Mouse (Mus musculus): ENCODE data around the gene Spata6. TPM values are rescaled to one million over a fixed set of nuclear protein-coding genes. Genes with fewer than 3 reads are reported as not detected.

The Spata6 gene
- total RNA-seq (2021), result 1 to 10 TPM; 4.5 to 5.1 TPM
- long read RNA-seq, experiment 1, partial matches to known transcripts, result 0 of 1 reads
- long read RNA-seq, experiment 1, other reads (novel, unspliced or antisense), result 1 of 1 reads
- long read RNA-seq, experiment 2, partial matches to known transcripts, result 0 of 3 reads
- long read RNA-seq, experiment 2, other reads (novel, unspliced or antisense), result 2 of 3 reads

DNA sequence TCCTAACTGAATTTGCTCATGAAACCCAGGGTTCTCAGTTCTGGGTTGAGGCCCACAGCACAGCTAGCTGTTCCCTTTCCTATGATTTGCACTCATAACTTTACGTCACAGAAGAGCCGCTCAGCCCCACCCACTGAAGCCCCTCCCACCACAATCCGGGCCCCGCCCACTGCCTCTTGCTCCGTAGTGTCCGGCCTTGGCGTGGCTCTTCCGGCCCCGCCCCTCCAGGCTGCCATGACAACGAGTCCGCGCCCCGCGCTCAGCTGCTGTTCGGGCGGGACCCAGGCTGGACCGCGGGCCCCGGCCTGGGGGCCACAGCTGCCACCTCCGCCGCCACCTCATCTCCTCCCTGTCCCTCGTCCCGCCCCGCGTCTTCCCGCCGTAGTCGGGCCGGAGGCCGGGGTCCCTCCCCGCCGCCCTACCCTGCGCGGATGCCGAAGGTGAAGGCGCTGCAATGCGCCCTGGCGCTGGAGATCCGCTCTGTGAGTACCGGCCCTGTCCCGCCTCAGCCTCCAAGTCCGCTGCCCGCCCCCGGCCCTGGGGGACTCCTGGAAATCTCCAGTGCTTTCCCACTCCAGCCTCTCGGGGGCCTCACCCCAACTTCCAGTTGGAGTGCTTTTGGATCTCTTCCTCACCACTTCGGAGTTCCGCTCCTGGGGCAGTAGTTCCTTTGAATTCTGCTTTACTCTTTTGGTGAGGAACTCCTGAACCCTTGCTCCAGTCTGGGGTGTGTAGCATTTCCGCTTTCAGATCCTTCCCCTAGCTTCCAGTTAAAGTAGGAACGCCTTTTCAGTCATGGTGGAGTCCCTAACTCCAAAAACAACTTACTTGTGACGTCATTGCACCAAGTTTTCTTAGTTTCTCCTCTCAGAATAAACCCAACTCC, at the start of gene Spata6:
Gene Spata6, plus strand, starts transcription at position 209 of the 886 bp plus-strand sequence.
- Histone ChIP-seq H3K4me3 (peak within 1 kb of the TSS; percentile 65), H3K27ac (peak within 1 kb of the TSS; percentile 55; the same call in 1 of the 2 replicates)
- intact Hi-C loops (cut with DNase I), result no loop called here
- peak; percentile 55 to 59 for DNase-seq (ENCODE audit: extremely low spot score in 1 of 2, low spot score in 2 of 2)
- no peak for TF ChIP-seq CTCF (IDR thresholded peaks at IDR 0.05)

DNA sequence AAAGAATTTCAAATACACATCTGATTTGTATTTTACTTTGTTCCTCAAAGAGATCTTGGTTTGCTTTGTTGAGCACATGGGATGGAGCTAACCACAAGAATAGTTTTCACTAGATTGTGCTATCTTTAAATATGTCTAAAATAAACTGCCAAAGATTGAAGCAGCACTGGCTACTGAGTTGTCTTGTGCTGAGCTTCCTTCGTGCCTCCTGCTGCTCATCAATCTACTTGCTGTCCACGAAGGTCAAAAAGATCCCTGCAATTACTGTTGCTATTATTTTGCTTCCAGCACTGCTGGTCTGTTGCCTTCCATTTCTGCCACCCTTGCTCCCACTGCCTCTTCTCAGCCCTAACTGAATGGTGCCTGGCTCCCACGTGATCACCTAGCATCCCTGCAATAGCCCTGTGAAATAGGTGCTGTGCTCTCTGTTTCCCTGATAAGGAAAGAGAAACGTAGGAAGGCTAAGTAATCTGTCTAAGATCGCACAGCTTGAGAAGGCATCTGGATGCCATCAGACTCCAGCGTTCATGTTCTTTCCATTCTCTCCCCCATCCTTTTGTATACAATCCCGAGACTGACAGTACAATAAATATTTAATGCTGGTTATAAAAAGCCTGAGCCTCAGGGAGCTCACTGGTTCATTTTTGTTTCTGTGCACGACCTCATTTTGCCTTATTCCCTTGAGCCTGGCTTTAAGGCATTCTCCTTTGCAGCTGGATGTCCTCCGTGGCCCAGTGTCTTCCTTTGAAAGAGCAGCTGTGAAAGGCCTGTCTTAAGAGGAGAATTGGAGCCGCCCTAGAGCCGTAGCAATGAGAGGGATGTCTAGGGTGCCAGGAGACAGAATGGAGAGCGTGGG, 49.0 kb upstream of the Spata6 start:
- intact Hi-C loops (cut with DNase I), result no loop called here
- TF ChIP-seq CTCF (IDR thresholded peaks at IDR 0.05), result no peak
- Histone ChIP-seq H3K4me3 (no peak overlapping the region), H3K27ac (peak overlapping the region; percentile 32; the same call in 1 of the 2 replicates)
- DNase-seq (ENCODE audit: extremely low spot score in 1 of 2, low spot score in 2 of 2), result no peak

GRCm38 (mm10) chr4:111671440-111671839, 48.3 kb upstream of the Spata6 start:
- no peak for TF ChIP-seq CTCF (IDR thresholded peaks at IDR 0.05)
- intact Hi-C loops (cut with DNase I), result no loop called here
- DNase-seq (ENCODE audit: extremely low spot score in 1 of 2, low spot score in 2 of 2), result no peak
- no peak overlapping the region; the same call in 1 of the 2 replicates for H3K27ac ChIP-seq
- no peak overlapping the region for H3K4me3 ChIP-seq

DNA sequence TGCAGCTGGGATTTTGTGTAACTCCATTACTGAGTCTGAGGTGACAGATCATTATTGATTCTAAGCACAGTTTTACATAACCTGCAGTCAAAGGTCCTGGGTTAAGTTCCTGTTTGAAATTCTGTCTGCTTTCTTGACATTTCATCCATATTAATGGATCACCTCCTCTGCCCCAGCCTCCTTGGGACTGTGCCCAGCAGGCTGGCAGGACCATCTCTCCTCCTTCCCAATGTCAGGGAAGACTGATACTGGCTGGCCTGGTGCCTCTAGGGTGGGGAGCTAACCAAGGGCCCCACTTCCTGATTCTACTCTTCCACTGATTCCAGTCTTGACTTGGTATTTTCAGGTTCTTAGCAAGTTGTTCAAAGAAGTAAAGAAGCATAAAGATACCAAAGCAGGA, 45.9 kb upstream of the Spata6 start:
- Histone ChIP-seq H3K27ac (no peak overlapping the region), H3K4me3 (no peak overlapping the region)
- TF ChIP-seq CTCF (IDR thresholded peaks at IDR 0.05), result no peak
- no peak for DNase-seq (ENCODE audit: extremely low spot score in 1 of 2, low spot score in 2 of 2)
- intact Hi-C loops (cut with DNase I), result no loop called here

GRCm38 (mm10) chr4:111681926-111682325, 37.9 kb upstream of the Spata6 start:
- Histone ChIP-seq H3K27ac (no peak overlapping the region), H3K4me3 (no peak overlapping the region)
- no peak for DNase-seq (ENCODE audit: extremely low spot score in 1 of 2, low spot score in 2 of 2)
- no peak for TF ChIP-seq CTCF (IDR thresholded peaks at IDR 0.05)
- intact Hi-C loops (cut with DNase I), result no loop called here

GRCm38 (mm10) chr4:111682793-111683192, 37.0 kb upstream of the Spata6 start:
- intact Hi-C loops (cut with DNase I), result no loop called here
- H3K4me3 ChIP-seq, result no peak overlapping the region
- TF ChIP-seq CTCF (IDR thresholded peaks at IDR 0.05), result no peak

DNA sequence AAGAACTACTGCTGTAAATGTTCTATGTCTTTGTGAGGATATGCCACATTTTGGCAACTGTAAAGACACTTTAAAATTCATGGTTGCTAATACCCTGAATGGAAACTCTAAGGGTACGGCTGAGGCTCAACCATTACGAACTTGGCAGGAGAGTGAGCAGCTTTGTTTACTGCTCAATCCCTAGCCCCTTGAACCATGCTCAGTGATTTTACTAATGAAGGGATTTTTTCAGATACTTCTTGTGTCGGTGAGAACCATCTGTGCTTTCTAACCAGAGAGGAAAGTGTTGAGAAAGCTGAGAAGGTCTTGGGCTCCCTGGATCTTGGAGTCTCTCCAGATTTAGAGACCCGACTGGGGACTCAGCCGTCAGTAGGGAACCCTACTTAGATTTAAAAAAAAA, 35.9 kb upstream of the Spata6 start:
- no peak overlapping the region for H3K27ac ChIP-seq
- DNase-seq (ENCODE audit: extremely low spot score in 1 of 2, low spot score in 2 of 2), result no peak
- intact Hi-C loops (cut with DNase I), result no loop called here
- no peak overlapping the region for H3K4me3 ChIP-seq
- TF ChIP-seq CTCF (IDR thresholded peaks at IDR 0.05), result no peak

More at GRCm38 (mm10) chr4:111682793-111683192, 37.0 kb upstream of the Spata6 start:
- H3K27ac ChIP-seq, result no peak overlapping the region
- no peak for DNase-seq (ENCODE audit: extremely low spot score in 1 of 2, low spot score in 2 of 2)

GRCm38 (mm10) chr4:111685951-111686350, 33.8 kb upstream of the Spata6 start:
- Histone ChIP-seq H3K4me3 (no peak overlapping the region), H3K27ac (no peak overlapping the region)
- TF ChIP-seq CTCF (IDR thresholded peaks at IDR 0.05), result no peak
- intact Hi-C loops (cut with DNase I), result loop anchor here (2.0 to 5.0 kb wide), 2 partner anchors 1634 to 1657 kb away; no protein-coding TSS in a partner anchor
- no peak for DNase-seq (ENCODE audit: extremely low spot score in 1 of 2, low spot score in 2 of 2)

DNA sequence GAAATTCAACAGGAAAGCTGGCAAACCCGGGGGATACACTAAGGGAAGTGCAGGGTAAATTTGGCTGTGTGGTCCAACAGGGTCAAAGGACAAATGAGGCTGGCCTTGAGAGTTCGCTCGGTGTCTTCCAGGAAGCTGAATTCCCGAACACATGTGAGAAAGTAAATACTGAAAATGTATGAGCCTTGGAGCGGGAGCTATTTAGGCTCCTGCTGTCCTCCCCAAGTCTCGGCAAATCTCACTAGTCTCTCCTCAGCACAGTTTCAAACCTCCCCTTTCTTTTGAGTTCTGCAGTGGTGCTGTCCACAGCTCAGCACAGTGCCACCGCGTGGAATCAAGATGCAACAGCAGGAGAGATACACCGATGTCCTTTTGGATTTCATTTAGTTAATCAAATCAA, 32.8 kb upstream of the Spata6 start:
- no peak overlapping the region; the same call in 1 of the 2 replicates for H3K4me3 ChIP-seq
- intact Hi-C loops (cut with DNase I), result loop anchor here (2.0 to 5.0 kb wide), 2 partner anchors 1635 to 1658 kb away; no protein-coding TSS in a partner anchor
- peak; percentile 79 for TF ChIP-seq CTCF (IDR thresholded peaks at IDR 0.05)
- peak; percentile 47 to 51 for DNase-seq (ENCODE audit: extremely low spot score in 1 of 2, low spot score in 2 of 2)
- no peak overlapping the region for H3K27ac ChIP-seq

GRCm38 (mm10) chr4:111687613-111688012, 32.2 kb upstream of the Spata6 start:
- H3K27ac ChIP-seq, result no peak overlapping the region
- intact Hi-C loops (cut with DNase I), result loop anchor here (2.0 to 5.0 kb wide), 2 partner anchors 1635 to 1659 kb away; no protein-coding TSS in a partner anchor
- DNase-seq (ENCODE audit: extremely low spot score in 1 of 2, low spot score in 2 of 2), result peak; percentile 79 to 82
- peak overlapping the region; percentile 31; the same call in 1 of the 2 replicates for H3K4me3 ChIP-seq
- TF ChIP-seq CTCF (IDR thresholded peaks at IDR 0.05), result peak; percentile 87

DNA sequence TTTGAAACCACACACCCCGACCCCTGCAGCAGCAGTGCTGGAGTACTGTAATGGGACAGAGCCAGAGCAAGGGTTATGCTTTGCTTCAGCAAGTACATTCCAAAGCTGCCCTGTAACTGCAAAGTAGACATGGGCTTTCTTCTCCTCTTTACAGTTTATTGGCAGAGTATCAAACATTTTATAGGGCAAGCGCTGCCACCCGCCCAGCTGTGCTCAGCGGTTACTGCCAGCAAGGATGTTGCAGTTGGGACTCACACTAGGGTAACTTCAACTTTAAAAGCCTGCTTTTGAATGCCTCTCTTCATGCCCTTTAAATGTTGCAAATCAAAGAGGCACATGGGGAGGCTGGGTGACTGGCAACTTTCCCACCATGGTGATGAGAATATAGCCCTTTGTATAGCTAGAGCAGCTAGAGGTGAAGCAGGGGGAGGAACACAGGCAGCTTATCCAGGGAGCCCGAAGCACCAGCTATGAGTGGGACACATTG, 28.7 kb upstream of the Spata6 start:
- intact Hi-C loops (cut with DNase I), result no loop called here
- Histone ChIP-seq H3K4me3 (no peak overlapping the region), H3K27ac (no peak overlapping the region)
- no peak for DNase-seq (ENCODE audit: extremely low spot score in 1 of 2, low spot score in 2 of 2)
- no peak for TF ChIP-seq CTCF (IDR thresholded peaks at IDR 0.05)

All from left cerebral cortex, adult 2 months (tissue).